Mouse (Mus musculus): Measurements from ENCODE around the gene Opn3. TPM values are rescaled to one million over a fixed set of nuclear protein-coding genes. Genes with fewer than 3 reads are reported as not detected.

Gene Opn3
- total RNA-seq, 2 experiments from 2014 or later: 7.3 to 8.9 TPM

Other genes starting within 250 kb of the Opn3 start
- 1 to 10 TPM; 2.3 to 2.5 TPM for gene Rgs7, start 200.3 kb downstream of the Opn3 start, total RNA-seq (2021)
- gene Kmo, start 72.4 kb downstream of the Opn3 start, total RNA-seq (2021): under 1 TPM; 0.26 to 0.34 TPM
- gene Fh1, start 67.1 kb downstream of the Opn3 start, total RNA-seq (2021): 100 to 1,000 TPM; 594 to 598 TPM
- 10 to 100 TPM; 12.1 to 13.3 TPM for gene Chml, start 125 bp upstream of the Opn3 start, total RNA-seq (2021)
- not detected for gene Wdr64, start 5.8 kb upstream of the Opn3 start, total RNA-seq (2021)
- gene Exo1, start 187.8 kb upstream of the Opn3 start, total RNA-seq (2021): 1 to 10 TPM; 1.1 to 2.2 TPM
- not detected for gene Gm38100, start 227.6 kb upstream of the Opn3 start, total RNA-seq (2021)